Mouse (Mus musculus) gastrocnemius, postnatal 10 days (tissue): ENCODE data around the gene Coq8b. TPM values are rescaled to one million over a fixed set of nuclear protein-coding genes. Genes with fewer than 3 reads are reported as not detected.

Experiments used
- DNase-seq: peaks from one replicate; pipeline ENCODE4 v3.0.0; 2021; ENCODE audit warnings: mixed read lengths
- long read RNA-seq, 2 experiments: library from polyadenylated mRNA; stranded (forward); transcript quantifications; one replicate each; pipeline ENCODE4 v2.0.0; 2021
- total RNA-seq, 2 experiments: library from RNA; stranded (reverse); gene quantifications; 2 replicates each; pipeline ENCODE4 v1.2.3; 2021

The Coq8b gene
- 1 to 10 TPM; 4.2 to 6.4 TPM for total RNA-seq
- long read RNA-seq, experiment 1, transcript Coq8b-201 (15 exons, 2,181 nt): major isoform, 9 of 13 reads
- long read RNA-seq, experiment 1, partial matches to known transcripts: 1 of 13 reads
- long read RNA-seq, experiment 1, other reads (novel, unspliced or antisense): 2 of 13 reads
- long read RNA-seq, experiment 2, transcript Coq8b-201 (15 exons, 2,181 nt): major isoform, 7 of 9 reads
- long read RNA-seq, experiment 2, partial matches to known transcripts: 1 of 9 reads
- long read RNA-seq, experiment 2, other reads (novel, unspliced or antisense): 1 of 9 reads

DNA sequence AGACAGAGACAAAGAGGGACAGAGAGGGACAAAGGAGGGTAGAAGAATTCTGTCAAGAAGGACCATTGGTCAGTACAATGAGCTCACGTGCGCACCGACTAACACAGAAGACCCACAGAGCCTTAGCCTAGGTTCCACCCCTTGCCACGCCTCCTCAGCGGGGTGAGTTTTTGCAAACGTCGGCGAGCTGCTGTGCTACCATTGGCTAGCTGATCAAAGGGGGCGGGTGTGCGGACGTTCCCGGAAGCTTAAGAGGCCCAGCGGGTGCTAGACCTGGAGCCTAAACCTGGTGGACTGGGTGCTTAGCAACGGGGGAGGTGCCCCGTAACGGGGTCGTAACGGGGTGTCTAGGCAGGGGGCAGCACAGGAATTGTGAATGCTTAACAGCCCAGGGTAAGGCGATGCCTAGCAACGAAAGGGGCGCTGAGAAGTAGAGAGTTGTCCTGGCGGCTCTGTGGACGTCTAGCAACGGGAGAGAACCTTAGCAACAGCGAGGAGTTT lies at the start of gene Coq8b:
Coq8b (plus strand) TSS at position 243 of the 501 bp plus-strand sequence.
- DNase-seq: peak; percentile 86

- peak; percentile 42 for DNase-seq
Measured at GRCm38 (mm10) chr7:27184964-27185363, 47.9 kb upstream of the Coq8b start.

- DNase-seq: no peak
Measured at GRCm38 (mm10) chr7:27185986-27186385, 46.8 kb upstream of the Coq8b start.

GRCm38 (mm10) chr7:27189271-27189931 lies 43.4 kb upstream of the Coq8b start:
- no peak for DNase-seq

- no peak for DNase-seq
Measured at GRCm38 (mm10) chr7:27192434-27192833, 40.4 kb upstream of the Coq8b start.

- no peak for DNase-seq
Measured at GRCm38 (mm10) chr7:27193731-27194130, 39.1 kb upstream of the Coq8b start.

DNA sequence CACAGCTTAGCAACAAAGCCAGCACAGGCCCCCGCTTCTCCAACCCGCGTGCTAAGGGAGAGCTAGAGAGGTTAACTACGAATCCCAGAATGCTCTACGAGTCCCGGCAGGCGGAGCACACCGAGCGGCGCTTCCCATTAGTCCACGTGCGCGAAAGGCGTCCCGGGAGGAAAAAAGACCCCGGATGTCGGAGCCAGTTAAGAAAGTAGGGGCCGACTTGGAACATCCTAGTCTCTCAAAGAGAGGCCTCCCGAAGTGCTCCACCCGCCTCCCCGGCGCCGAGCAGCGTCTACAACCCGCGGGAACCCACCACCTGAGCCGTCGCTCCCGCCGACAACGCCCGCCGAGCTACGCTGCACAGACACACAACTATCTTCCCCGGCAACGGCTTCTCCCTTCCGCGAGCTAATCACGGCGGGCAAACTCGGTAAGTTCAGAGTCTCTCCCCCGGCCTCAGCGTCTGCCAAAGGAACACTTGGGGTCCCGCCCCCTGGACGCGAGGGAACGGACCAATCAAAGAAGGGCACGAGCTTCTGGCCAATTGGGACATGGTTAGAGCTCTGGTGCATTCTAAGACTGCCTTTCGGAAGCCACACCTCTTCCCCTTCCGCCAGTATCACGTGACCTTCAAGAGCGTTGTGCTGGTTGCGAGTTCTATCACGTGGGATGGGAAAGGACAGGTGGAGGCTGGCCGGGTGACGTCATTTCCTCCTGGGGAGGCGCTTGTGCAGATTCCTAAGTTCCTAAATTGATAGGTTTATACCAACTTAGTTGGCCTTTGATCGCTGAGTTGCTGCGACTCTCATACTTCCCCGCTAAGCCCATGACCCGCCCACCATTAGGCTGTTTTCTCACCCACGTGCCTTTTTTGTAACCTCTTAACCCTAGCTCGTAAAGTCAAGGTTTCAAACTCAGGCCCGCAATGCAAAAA lies 36.9 kb upstream of the Coq8b start, which contains the start of the genes BC024978 and Snrpa:
BC024978 (plus strand) TSS at position 101 of the 931 bp plus-strand sequence.
Snrpa (minus strand) TSS at position 591 of the 931 bp plus-strand sequence.
- peak; percentile 89 for DNase-seq

DNA sequence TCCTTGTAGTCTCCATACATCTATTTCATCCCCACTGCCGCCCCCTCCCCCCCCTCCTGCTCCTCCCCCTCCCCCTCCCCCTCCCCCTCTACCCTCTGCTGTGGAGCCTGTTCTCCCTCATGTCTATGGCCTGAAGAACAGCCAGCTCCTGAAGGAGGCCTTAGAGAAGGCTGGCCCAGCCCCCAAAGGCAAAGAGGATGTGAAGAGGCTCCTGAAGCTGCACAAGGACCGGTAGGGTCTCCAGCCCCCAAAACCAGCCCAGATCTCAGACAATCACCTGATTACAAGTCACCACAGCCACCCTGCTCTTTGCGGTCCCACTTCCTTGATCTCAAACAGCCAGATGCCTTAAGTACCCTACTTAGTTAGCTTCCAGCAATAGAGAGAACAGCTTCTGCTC lies 35.7 kb upstream of the Coq8b start:
- DNase-seq: no peak

DNA sequence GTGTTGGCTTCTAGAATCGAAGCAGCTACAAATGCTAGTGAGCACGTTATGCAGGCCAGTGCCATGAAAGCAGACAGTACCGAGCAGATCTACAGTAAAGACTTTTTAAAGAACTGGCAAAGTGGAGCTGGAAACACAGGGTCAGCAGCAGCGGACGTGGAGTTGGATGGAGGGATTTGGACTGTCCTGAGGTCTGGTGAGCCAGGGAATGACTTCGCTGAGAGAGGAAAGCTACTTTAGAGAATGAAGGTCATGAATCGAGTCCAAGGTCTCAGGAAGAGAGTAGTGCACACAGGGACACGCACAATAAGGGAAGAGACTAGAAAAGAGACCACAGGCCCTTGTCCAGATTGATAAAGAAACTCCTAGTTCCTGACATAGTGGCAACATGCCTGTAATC lies 35.2 kb upstream of the Coq8b start:
- no peak for DNase-seq

DNA sequence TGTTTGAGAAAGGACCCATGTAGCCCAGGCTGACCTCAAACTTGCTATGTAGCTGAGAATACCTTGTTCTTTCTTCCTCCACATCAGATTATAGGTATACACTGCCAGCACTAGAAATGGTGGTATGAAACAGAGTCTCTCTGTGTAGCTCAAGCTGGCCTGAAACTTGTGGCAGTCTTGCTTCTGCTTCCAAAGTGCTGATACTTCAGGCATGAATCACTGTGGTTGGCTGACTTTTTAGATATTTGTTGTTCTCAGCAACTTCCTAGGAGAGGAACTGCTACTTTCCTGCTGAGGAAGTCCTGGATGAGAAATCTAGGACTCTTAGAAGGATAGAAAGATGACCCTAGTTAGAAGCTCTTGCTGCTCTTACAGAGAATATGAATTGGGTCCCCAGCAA lies 34.5 kb upstream of the Coq8b start:
- DNase-seq: no peak

GRCm38 (mm10) chr7:27198779-27199178 lies 34.0 kb upstream of the Coq8b start:
- no peak for DNase-seq

- DNase-seq: no peak
Measured at GRCm38 (mm10) chr7:27203730-27204449, 28.9 kb upstream of the Coq8b start.

- DNase-seq: no peak
Measured at GRCm38 (mm10) chr7:27212626-27213025, 20.2 kb upstream of the Coq8b start.

DNA sequence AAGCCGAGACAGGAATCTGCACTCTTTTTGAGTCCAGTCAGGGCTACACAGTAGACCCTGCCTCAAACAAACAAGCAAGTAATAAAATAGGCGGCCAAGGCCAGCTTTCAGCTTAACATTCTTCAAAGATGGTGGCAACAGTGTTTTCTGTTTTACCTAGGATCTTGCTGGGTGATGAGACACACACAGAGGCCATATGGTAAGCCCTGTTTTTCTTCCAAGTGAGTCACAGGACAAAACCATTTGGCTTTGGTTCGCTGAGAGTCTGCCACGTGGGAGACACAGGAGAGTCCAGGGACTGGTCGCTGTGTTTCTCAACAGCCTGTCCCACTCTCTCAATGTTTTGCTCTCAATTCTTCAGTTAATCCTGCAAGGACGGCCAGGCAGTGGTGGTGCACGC lies 14.2 kb upstream of the Coq8b start:
- no peak for DNase-seq

- no peak for DNase-seq
Measured at GRCm38 (mm10) chr7:27219937-27220336, 12.9 kb upstream of the Coq8b start.

GRCm38 (mm10) chr7:27221939-27222338 lies 10.9 kb upstream of the Coq8b start:
- DNase-seq: no peak

- no peak for DNase-seq
Measured at GRCm38 (mm10) chr7:27222538-27222937, 10.3 kb upstream of the Coq8b start.

GRCm38 (mm10) chr7:27224877-27225575 lies 7.8 kb upstream of the Coq8b start:
- DNase-seq: peak; percentile 46

DNA sequence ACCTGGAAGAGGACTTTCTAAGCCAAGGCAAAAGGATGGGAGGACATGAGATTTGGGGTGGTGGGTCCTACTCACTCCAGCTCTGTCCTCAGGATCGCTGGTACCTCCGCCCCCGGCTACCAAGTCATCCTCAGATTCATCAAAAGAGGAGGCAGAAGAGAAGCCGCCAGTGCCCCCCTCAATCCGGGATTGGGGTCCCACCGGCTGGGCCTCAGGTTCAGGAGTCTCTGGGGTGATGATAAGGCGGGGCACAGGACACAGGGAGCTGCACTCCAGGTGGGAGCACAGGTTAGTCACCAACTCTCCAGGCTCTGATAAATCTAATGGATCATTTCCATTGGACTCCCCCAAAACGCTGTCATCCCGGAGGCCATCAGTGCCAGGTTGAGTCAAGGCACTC lies 5.5 kb upstream of the Coq8b start:
- no peak for DNase-seq

GRCm38 (mm10) chr7:27227676-27228075 lies 5.1 kb upstream of the Coq8b start:
- DNase-seq: no peak

- DNase-seq: peak; percentile 86
Measured at GRCm38 (mm10) chr7:27228281-27228821, 4.5 kb upstream of the Coq8b start, which contains the start of gene Itpkc. Itpkc (minus strand) TSS chr7:27228661.
